Mouse (Mus musculus): ENCODE data around the gene Ttll2.
"Not testable (repeated sequence)": the region's sequence is repeated elsewhere in the genome, so short reads cannot be mapped to it uniquely, and the experiment has no call there.

- not testable (repeated sequence) for TF ChIP-seq POLR2A (IDR thresholded peaks at IDR 0.05; ENCODE audit: borderline replicate concordance, low read depth, low read length); CTCF (IDR thresholded peaks at IDR 0.05; ENCODE audit: low read depth, low read length)
Observed at GRCm38 (mm10) chr17:7315693-7316382, 36.7 kb downstream of the Ttll2 start.
